Mouse (Mus musculus) E14TG2a.4 (cell line): ENCODE data around the gene Cdr2.

ENCODE experiments used
- CTCF ChIP-seq: conservative IDR thresholded peaks from 2 replicates; pipeline ENCODE4 v1.5.1; 2014; ENCODE audit warnings: low read length
- NANOG ChIP-seq: IDR thresholded peaks from 2 replicates; pipeline ENCODE4 v1.6.1; 2014; ENCODE audit warnings: borderline replicate concordance, low read length, mixed read lengths

GRCm38 (mm10) chr7:120940343-120940742, 41.8 kb downstream of the Cdr2 start:
- TF ChIP-seq CTCF, result no peak
- TF ChIP-seq NANOG, result no peak
